Mouse (Mus musculus): Measurements from ENCODE around the gene Iqsec1.
A peak's percentile ranks its signal among the peaks of the same experiment; 100 is the strongest.
"Not testable (repeated sequence)": the region's sequence is repeated elsewhere in the genome, so short reads cannot be mapped to it uniquely, and the experiment has no call there.

Iqsec1 gene

GRCm38 (mm10) chr6:90661029-90661399 lies 327.5 kb downstream of the Iqsec1 start:
- no peak for DNase-seq (ENCODE audit: low spot score in 2 of 2)

- no peak for DNase-seq (ENCODE audit: low spot score in 2 of 2)
Measured at GRCm38 (mm10) chr6:90660398-90661028, 328.0 kb downstream of the Iqsec1 start.

GRCm38 (mm10) chr6:90659913-90660312 lies 328.6 kb downstream of the Iqsec1 start:
- DNase-seq (ENCODE audit: low spot score in 2 of 2) = no peak

GRCm38 (mm10) chr6:90656344-90656850 lies 332.1 kb downstream of the Iqsec1 start:
- peak in 1 of 2 experiments; percentile 44 for DNase-seq (ENCODE audit: low spot score in 2 of 2)

- peak in 1 of 2 experiments; percentile 62 for DNase-seq (ENCODE audit: low spot score in 2 of 2)
Measured at GRCm38 (mm10) chr6:90653736-90654135, 334.7 kb downstream of the Iqsec1 start.

- DNase-seq (ENCODE audit: low spot score in 2 of 2) = no peak
Measured at GRCm38 (mm10) chr6:90650634-90651033, 337.9 kb downstream of the Iqsec1 start.

- no peak for DNase-seq (ENCODE audit: low spot score in 2 of 2)
Measured at GRCm38 (mm10) chr6:90649279-90649678, 339.2 kb downstream of the Iqsec1 start.

GRCm38 (mm10) chr6:90648391-90648790 lies 340.1 kb downstream of the Iqsec1 start:
- no peak for DNase-seq (ENCODE audit: low spot score in 2 of 2)

GRCm38 (mm10) chr6:90644965-90645364 lies 343.5 kb downstream of the Iqsec1 start:
- DNase-seq (ENCODE audit: low spot score in 2 of 2) = no peak

- no peak for DNase-seq (ENCODE audit: low spot score in 2 of 2)
Measured at GRCm38 (mm10) chr6:90643057-90643456, 345.4 kb downstream of the Iqsec1 start.

GRCm38 (mm10) chr6:90635611-90636010 lies 352.9 kb downstream of the Iqsec1 start:
- no peak for DNase-seq (ENCODE audit: low spot score in 2 of 2)

GRCm38 (mm10) chr6:90635081-90635480 lies 353.4 kb downstream of the Iqsec1 start:
- no peak for DNase-seq (ENCODE audit: low spot score in 2 of 2)

GRCm38 (mm10) chr6:90632526-90632925 lies 356.0 kb downstream of the Iqsec1 start:
- not testable (repeated sequence) for DNase-seq (ENCODE audit: low spot score in 2 of 2)

- DNase-seq (ENCODE audit: low spot score in 2 of 2) = no peak
Measured at GRCm38 (mm10) chr6:90630427-90630826, 358.1 kb downstream of the Iqsec1 start.

- DNase-seq (ENCODE audit: low spot score in 2 of 2) = no peak
Measured at GRCm38 (mm10) chr6:90629506-90629905, 359.0 kb downstream of the Iqsec1 start.

GRCm38 (mm10) chr6:90627556-90627955 lies 360.9 kb downstream of the Iqsec1 start:
- no peak for DNase-seq (ENCODE audit: low spot score in 2 of 2)

- no peak for DNase-seq (ENCODE audit: low spot score in 2 of 2)
Measured at GRCm38 (mm10) chr6:90625207-90625994, 363.1 kb downstream of the Iqsec1 start.

GRCm38 (mm10) chr6:90624733-90625132 lies 363.8 kb downstream of the Iqsec1 start:
- peak in 1 of 2 experiments; percentile 24 for DNase-seq (ENCODE audit: low spot score in 2 of 2)

GRCm38 (mm10) chr6:90624184-90624583 lies 364.3 kb downstream of the Iqsec1 start:
- no peak for DNase-seq (ENCODE audit: low spot score in 2 of 2)

GRCm38 (mm10) chr6:90623456-90623836 lies 365.0 kb downstream of the Iqsec1 start:
- no peak for DNase-seq (ENCODE audit: low spot score in 2 of 2)

- peak in 1 of 2 experiments; percentile 28 for DNase-seq (ENCODE audit: low spot score in 2 of 2)
Measured at GRCm38 (mm10) chr6:90622758-90623455, 365.6 kb downstream of the Iqsec1 start.

- no peak for DNase-seq (ENCODE audit: low spot score in 2 of 2)
Measured at GRCm38 (mm10) chr6:90621584-90621890, 366.9 kb downstream of the Iqsec1 start.

Data from thymus, postnatal 10 days (tissue).